Mouse (Mus musculus) heart, embryonic 14.5 days (tissue): ENCODE measurements at regions not wholly inside any gene's neighbourhood (a gene's known extent, or its start where the extent isn't known, plus 50 kb on each side); places are given as distances from the start of the nearest gene placed in this dataset.

ENCODE experiments used
- ATAC-seq: fragments of 200-750 bp; cut with Nextera tagmentation; 2 replicates; pipeline ENCODE4 v1.8.0; 2017; ENCODE audit warnings: low read depth, moderate TSS enrichment; ENCODE audit not compliant: insufficient number of reproducible peaks, insufficient read depth, low FRiP score
- H3K27ac ChIP-seq, 2 experiments: fragments of 200-500 bp in 1 of 2; fragments of 300-500 bp in 1 of 2; sonication (generic) in 1 of 2; replicated peaks in 1 of 2; 2 replicates each; pipeline ENCODE4 v1.5.1; 2012 to 2014; ENCODE audit warnings: low read depth in 2 of 2, low read length in 2 of 2, control low read depth in 1 of 2, mild to moderate bottlenecking in 1 of 2, mixed read lengths in 1 of 2; ENCODE audit not compliant: control insufficient read depth in 1 of 2, insufficient read depth in 1 of 2
- H3K27me3 ChIP-seq: fragments of 300-500 bp; sonication (generic); 2 replicates; pipeline ENCODE4 v1.6.1; 2014; ENCODE audit warnings: mild to moderate bottlenecking, low read length, control low read depth; ENCODE audit not compliant: control insufficient read depth, insufficient read depth
- H3K36me3 ChIP-seq: fragments of 300-500 bp; sonication (generic); 2 replicates; pipeline ENCODE4 v1.6.1; 2014; ENCODE audit warnings: mild to moderate bottlenecking, control low read depth, low read length, mixed read lengths; ENCODE audit not compliant: control insufficient read depth, insufficient read depth
- H3K4me1 ChIP-seq, 2 experiments: fragments of 200-500 bp in 1 of 2; fragments of 300-500 bp in 1 of 2; sonication (generic) in 1 of 2; 2 replicates each; pipeline ENCODE4 v1.6.1; 2012 to 2014; ENCODE audit warnings: low read length in 2 of 2, control low read depth in 1 of 2, mixed read lengths in 1 of 2; ENCODE audit not compliant: control insufficient read depth in 2 of 2, insufficient read depth in 2 of 2
- H3K4me2 ChIP-seq: fragments of 300-500 bp; sonication (generic); 2 replicates; pipeline ENCODE4 v1.6.1; 2014; ENCODE audit warnings: mild to moderate bottlenecking, low read length
- H3K4me3 ChIP-seq, 2 experiments: fragments of 200-500 bp in 1 of 2; fragments of 300-500 bp in 1 of 2; sonication (generic) in 1 of 2; 2 replicates each; pipeline ENCODE4 v1.5.1; 2012 to 2014; ENCODE audit warnings: low read length in 2 of 2, mild to moderate bottlenecking in 2 of 2, control low read depth in 1 of 2, low read depth in 1 of 2, moderate library complexity in 1 of 2; ENCODE audit not compliant: control insufficient read depth in 1 of 2, insufficient read depth in 1 of 2
- H3K9ac ChIP-seq: fragments of 300-500 bp; sonication (generic); 2 replicates; pipeline ENCODE4 v1.6.1; 2014; ENCODE audit warnings: mild to moderate bottlenecking, low read length
- H3K9me3 ChIP-seq: fragments of 300-500 bp; sonication (generic); 2 replicates; pipeline ENCODE4 v1.6.1; 2016; ENCODE audit warnings: low read length, control low read depth; ENCODE audit not compliant: control insufficient read depth
- WGBS: fragments of 180-500 bp; shearing (Covaris S2); extraction: QIAGEN DNeasy Blood & Tissue Kit; methylation state at CpG from one replicate; pipeline ENCODE4 v1.1.7; 2014; 5-methylcytosine and 5-hydroxymethylcytosine counted together

GRCm38 (mm10) chrX:6261469-6261868, 59.1 kb downstream of the Bmp15 start:
- ATAC-seq, result no peak
- Histone ChIP-seq H3K9me3 (no peaks in the 10 kb centered on the region), H3K4me1 (peaks cover 0 to 10% of the 10 kb centered on the region in 2 experiments; a peak in 2 of 4 replicates), H3K27me3 (no peaks in the 10 kb centered on the region), H3K4me3 (no peak overlapping the region), H3K36me3 (no peaks in the 10 kb centered on the region), H3K9ac (no peak overlapping the region), H3K27ac (no peak overlapping the region), H3K4me2 (no peak overlapping the region)
- WGBS, result 70% methylated on average over 1 of the region's 1 CpGs

GRCm38 (mm10) chrX:6258523-6258922, 62.0 kb downstream of the Bmp15 start:
- no peak overlapping the region for H3K9ac ChIP-seq
- H3K27me3 ChIP-seq, result no peaks in the 10 kb centered on the region
- 24% methylated on average over 4 of the region's 4 CpGs for WGBS
- no peaks in the 10 kb centered on the region for H3K9me3 ChIP-seq
- no peaks in the 10 kb centered on the region for H3K36me3 ChIP-seq
- H3K4me1 ChIP-seq, result peaks cover 0 to 10% of the 10 kb centered on the region in 2 experiments; a peak in 2 of 4 replicates
- H3K4me2 ChIP-seq, result no peak overlapping the region
- H3K4me3 ChIP-seq, result no peak overlapping the region
- no peak overlapping the region for H3K27ac ChIP-seq
- peak; percentile 72 for ATAC-seq

DNA sequence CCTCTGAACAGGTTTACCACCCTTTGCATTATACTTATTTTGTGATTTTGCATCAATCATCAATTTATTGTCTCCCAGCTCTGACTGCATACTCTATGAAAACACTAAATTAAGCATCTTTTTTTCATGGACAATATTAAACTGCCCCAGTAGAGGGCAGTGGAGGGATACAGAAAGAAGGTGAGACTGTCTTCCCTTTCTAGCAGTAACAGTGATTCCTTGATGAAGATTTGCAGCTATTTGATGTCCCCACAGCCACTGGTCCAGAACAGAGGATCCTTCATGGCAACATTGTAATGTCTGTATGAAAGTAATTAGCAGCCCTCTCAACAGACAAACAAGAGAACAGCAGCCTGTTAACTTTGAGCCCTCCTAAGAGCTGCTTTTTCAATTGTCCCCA, 66.5 kb downstream of the Bmp15 start:
- no peaks in the 10 kb centered on the region for H3K9me3 ChIP-seq
- H3K4me2 ChIP-seq, result no peak overlapping the region
- no peak for ATAC-seq
- no peak overlapping the region for H3K9ac ChIP-seq
- H3K27me3 ChIP-seq, result no peaks in the 10 kb centered on the region
- H3K4me3 ChIP-seq, result no peak overlapping the region
- peaks cover 0 to 10% of the 10 kb centered on the region in 2 experiments; a peak in 2 of 4 replicates for H3K4me1 ChIP-seq
- no peak overlapping the region for H3K27ac ChIP-seq
- no peaks in the 10 kb centered on the region for H3K36me3 ChIP-seq

DNA sequence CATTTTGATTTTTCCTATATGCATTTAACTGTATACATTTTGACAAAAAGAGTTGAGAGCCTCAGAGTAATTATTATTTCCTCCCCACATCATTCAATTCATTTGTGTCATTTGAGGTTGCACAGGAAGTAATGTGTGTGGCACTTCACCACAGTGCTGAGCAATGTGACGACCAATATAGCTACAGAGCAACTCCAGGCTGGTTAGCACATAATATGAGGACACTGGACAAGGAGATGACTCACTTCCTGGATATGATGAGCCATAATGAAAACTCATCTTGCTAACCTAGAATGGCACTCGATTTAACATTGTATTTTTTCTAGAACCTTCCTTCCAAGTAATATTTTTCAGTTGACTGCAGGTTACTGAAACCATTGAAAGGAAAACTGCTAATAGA, 67.6 kb downstream of the Bmp15 start:
- Histone ChIP-seq H3K4me3 (no peak overlapping the region), H3K27me3 (no peaks in the 10 kb centered on the region), H3K4me2 (no peak overlapping the region), H3K9me3 (no peaks in the 10 kb centered on the region), H3K36me3 (no peaks in the 10 kb centered on the region), H3K9ac (no peak overlapping the region), H3K27ac (no peak overlapping the region), H3K4me1 (peaks cover 0 to 3% of the 10 kb centered on the region in 2 experiments; a peak in 1 of 4 replicates)
- no peak for ATAC-seq
- WGBS, result 40% methylated on average over 2 of the region's 2 CpGs
